Mouse (Mus musculus): Measurements from ENCODE around the gene Hyal1.

GRCm38 (mm10) chr9:107612945-107613569 lies 36.3 kb downstream of the Hyal1 start:
- TF ChIP-seq CTCF (IDR thresholded peaks at IDR 0.05; ENCODE audit: low read depth) (peak; percentile 35), EP300 (IDR thresholded peaks at IDR 0.05; ENCODE audit: low read depth) (peak; percentile 7; the same call in 1 of the 2 replicates)

Data from heart, postnatal 0 days (tissue).